ENCODE assay signal across 14 mouse cellular contexts in genomic region chr4:63391322-63391721, GRCm38 (mm10). TPM values are rescaled to one million over a fixed set of nuclear protein-coding genes. Genes with fewer than 3 reads are reported as not detected.
DNase-seq lines count a peak whose midpoint lies in the region; ATAC-seq and TF ChIP-seq lines count a peak whose summit lies in the region.
"Had no signal": no experiment of that assay in that cellular context is flagged by ENCODE, and none has a peak within 500 bp of the region (broad histone marks: within the 10 kb centered on the region; RNA-seq: fewer than 3 reads in every experiment).

No protein-coding gene starts in this region.

- no peak for TF ChIP-seq EP300 in stomach, postnatal 0 days (optimal IDR thresholded peaks at IDR 0.05)

- H3K36me3 ChIP-seq in intestine, embryonic 16.5 days (ENCODE audit: control insufficient read depth, insufficient read depth, low read length), result 0 out of 2 replicates have a peak, but pooled peaks cover 2% of the 10 kb centered on the region
- H3K36me3 ChIP-seq in intestine, postnatal 0 days (ENCODE audit: control insufficient read depth, insufficient read depth), result peaks cover 37% of the 10 kb centered on the region
- peaks cover 27% of the 10 kb centered on the region; the same call in 1 of the 2 replicates for H3K36me3 ChIP-seq in stomach, embryonic 14.5 days (ENCODE audit: control insufficient read depth, insufficient read depth, low read length)
- H3K36me3 ChIP-seq in stomach, postnatal 0 days (ENCODE audit: control insufficient read depth, insufficient read depth, low read length), result peaks cover 10% of the 10 kb centered on the region

- no peaks in the 10 kb centered on the region for H3K27me3 ChIP-seq in intestine, embryonic 16.5 days (replicated peaks; ENCODE audit: control insufficient read depth, insufficient read depth, low read length)
- H3K27me3 ChIP-seq in intestine, postnatal 0 days (replicated peaks; ENCODE audit: control insufficient read depth, insufficient read depth, low read length), result no peaks in the 10 kb centered on the region
- no peaks in the 10 kb centered on the region for H3K27me3 ChIP-seq in stomach, embryonic 14.5 days (ENCODE audit: control insufficient read depth, insufficient read depth, low read length)
- no peaks in the 10 kb centered on the region for H3K27me3 ChIP-seq in stomach, postnatal 0 days (ENCODE audit: control insufficient read depth, insufficient read depth, low read length)
- H3K27me3 ChIP-seq: forebrain, embryonic 15.5 days had no signal

- H3K27ac ChIP-seq in intestine, embryonic 16.5 days (ENCODE audit: low read length), result no peak overlapping the region
- no peak overlapping the region for H3K27ac ChIP-seq in intestine, postnatal 0 days (ENCODE audit: low read depth, low read length)
- H3K27ac ChIP-seq in stomach, embryonic 14.5 days (ENCODE audit: low read length), result no peak overlapping the region
- no peak overlapping the region for H3K27ac ChIP-seq in stomach, postnatal 0 days (replicated peaks)

- H3K9ac ChIP-seq in intestine, embryonic 16.5 days (ENCODE audit: low read depth, low read length), result no peak overlapping the region
- no peak overlapping the region for H3K9ac ChIP-seq in intestine, postnatal 0 days (ENCODE audit: low read depth, low read length)
- no peak overlapping the region for H3K9ac ChIP-seq in stomach, embryonic 14.5 days (replicated peaks; ENCODE audit: low read depth, low read length)
- no peak overlapping the region for H3K9ac ChIP-seq in stomach, postnatal 0 days (ENCODE audit: low read length)
- H3K9ac ChIP-seq: forebrain, embryonic 15.5 days had no signal

- no peak for TF ChIP-seq CTCF in intestine, postnatal 0 days (IDR thresholded peaks at IDR 0.05; ENCODE audit: low read depth)
- no peak for TF ChIP-seq CTCF in stomach, postnatal 0 days (IDR thresholded peaks at IDR 0.05; ENCODE audit: low read depth)

- no peak overlapping the region for H3K4me3 ChIP-seq in intestine, embryonic 16.5 days (ENCODE audit: low read length)
- no peak overlapping the region for H3K4me3 ChIP-seq in intestine, postnatal 0 days (ENCODE audit: low read depth, low read length)
- no peak overlapping the region for H3K4me3 ChIP-seq in stomach, embryonic 14.5 days (ENCODE audit: low read depth, low read length)
- no peak overlapping the region for H3K4me3 ChIP-seq in stomach, postnatal 0 days (ENCODE audit: low read depth, low read length)
- H3K4me3 ChIP-seq: forebrain, embryonic 15.5 days had no signal

- WGBS in intestine, embryonic 16.5 days, result 80% methylated on average over 6 of the region's 6 CpGs
- WGBS in intestine, postnatal 0 days, result 66% methylated on average over 6 of the region's 6 CpGs
- 76% methylated on average over 6 of the region's 6 CpGs for WGBS in stomach, embryonic 14.5 days
- WGBS in stomach, postnatal 0 days, result 77% methylated on average over 6 of the region's 6 CpGs

- H3K4me1 ChIP-seq in intestine, embryonic 16.5 days (ENCODE audit: control insufficient read depth, insufficient read depth, low read length), result peaks cover 2% of the 10 kb centered on the region; the same call in 1 of the 2 replicates
- no peaks in the 10 kb centered on the region for H3K4me1 ChIP-seq in intestine, postnatal 0 days (replicated peaks; ENCODE audit: control insufficient read depth, insufficient read depth, low read length)
- H3K4me1 ChIP-seq in stomach, embryonic 14.5 days (ENCODE audit: control insufficient read depth, insufficient read depth, low read length), result no peaks in the 10 kb centered on the region
- H3K4me1 ChIP-seq in stomach, postnatal 0 days (replicated peaks; ENCODE audit: control insufficient read depth, insufficient read depth), result no peaks in the 10 kb centered on the region

- no peaks in the 10 kb centered on the region for H3K9me3 ChIP-seq in intestine, embryonic 16.5 days (ENCODE audit: control insufficient read depth, low read length)
- H3K9me3 ChIP-seq in intestine, postnatal 0 days (ENCODE audit: control insufficient read depth), result no peaks in the 10 kb centered on the region
- H3K9me3 ChIP-seq in stomach, embryonic 14.5 days (ENCODE audit: control insufficient read depth, low read depth, low read length), result no peaks in the 10 kb centered on the region
- H3K9me3 ChIP-seq in stomach, postnatal 0 days (ENCODE audit: control insufficient read depth, low read length), result no peaks in the 10 kb centered on the region
- H3K9me3 ChIP-seq: forebrain, embryonic 15.5 days had no signal

- H3K4me2 ChIP-seq in intestine, embryonic 16.5 days (ENCODE audit: low read depth, low read length), result no peak overlapping the region
- no peak overlapping the region for H3K4me2 ChIP-seq in intestine, postnatal 0 days (replicated peaks; ENCODE audit: low read depth)
- H3K4me2 ChIP-seq in stomach, embryonic 14.5 days (replicated peaks; ENCODE audit: low read depth, low read length), result no peak overlapping the region
- H3K4me2 ChIP-seq in stomach, postnatal 0 days (replicated peaks; ENCODE audit: low read depth), result no peak overlapping the region
- H3K4me2 ChIP-seq: forebrain, embryonic 15.5 days; midbrain, embryonic 11.5 days had no signal

- DNase-seq in stomach, postnatal 0 days (ENCODE audit: low spot score), result no peak
- no peak for DNase-seq in cerebellum, postnatal 4 days (ENCODE audit: low spot score in 2 of 2)
- no peak for DNase-seq in right cerebral cortex, postnatal 4 days
- DNase-seq: gastrocnemius, postnatal 25 days; heart, postnatal 10 days; kidney, postnatal 25 days had no signal

- ATAC-seq in intestine, embryonic 16.5 days, result 0 out of 2 replicates have a peak, but pooled peaks have one; percentile 42
- ATAC-seq in intestine, postnatal 0 days, result no peak
- 0 out of 2 replicates have a peak, but pooled peaks have one; percentile 36 for ATAC-seq in stomach, embryonic 14.5 days (ENCODE audit: insufficient number of reproducible peaks, insufficient read depth, low FRiP score, low read depth)
- ATAC-seq in stomach, postnatal 0 days (ENCODE audit: low FRiP score, low TSS enrichment), result no peak
- ATAC-seq in megakaryocyte, adult 5-6 weeks (ENCODE audit: poor library complexity, severe bottlenecking), result peak; percentile 86
- no peak for ATAC-seq in erythroid progenitor cell, adult 5-6 weeks (replicated peaks; ENCODE audit: low FRiP score, poor library complexity, severe bottlenecking)
- ATAC-seq: forebrain, embryonic 15.5 days had no signal

RNA-seq across cellular contexts. Expression of gene Akna, which starts 11.8 kb away (rescaled TPM):
- polyA plus RNA-seq in intestine, embryonic 16.5 days (2015; fragmentation: Nextera tagmentation; extraction: Ambion mirVana), result 5.3 and 5.4 TPM in 2 replicates
- 1.4 and 1.6 TPM in 2 replicates for polyA plus RNA-seq in intestine, postnatal 0 days (2015; fragmentation: Nextera tagmentation; extraction: Ambion mirVana)
- polyA plus RNA-seq in stomach, embryonic 14.5 days (2014; fragmentation: Nextera tagmentation; extraction: Ambion mirVana), result 6.9 and 7.0 TPM in 2 replicates
- 2.0 and 2.2 TPM in 2 replicates for polyA plus RNA-seq in stomach, postnatal 0 days (2015; fragmentation: Nextera tagmentation; extraction: Ambion mirVana)
- total RNA-seq in megakaryocyte, adult 5-6 weeks (2015), result 84.6 and 91.2 TPM in 2 replicates
- 43.5 and 56.7 TPM in 2 replicates for total RNA-seq in megakaryocyte, adult 5-6 weeks (2017)
- 18.7 and 26.4 TPM in 2 replicates for total RNA-seq in erythroid progenitor cell, adult 5-6 weeks (2015; ENCODE audit: low replicate concordance)
- total RNA-seq in erythroid progenitor cell, adult 5-6 weeks (2017; ENCODE audit: low replicate concordance), result 12.0 and 13.1 TPM in 2 replicates

RNA-seq across cellular contexts. Expression of gene Orm2, which starts 29.1 kb away (rescaled TPM):
- polyA plus RNA-seq in intestine, embryonic 16.5 days (2015; fragmentation: Nextera tagmentation; extraction: Ambion mirVana), result not detected in 2 replicates
- not detected in 2 replicates for polyA plus RNA-seq in intestine, postnatal 0 days (2015; fragmentation: Nextera tagmentation; extraction: Ambion mirVana)
- polyA plus RNA-seq in stomach, embryonic 14.5 days (2014; fragmentation: Nextera tagmentation; extraction: Ambion mirVana), result not detected in 2 replicates
- polyA plus RNA-seq in stomach, postnatal 0 days (2015; fragmentation: Nextera tagmentation; extraction: Ambion mirVana), result not detected in 2 replicates
- total RNA-seq in megakaryocyte, adult 5-6 weeks (2015), result not detected in 2 replicates
- total RNA-seq in megakaryocyte, adult 5-6 weeks (2017), result not detected in 2 replicates
- total RNA-seq in erythroid progenitor cell, adult 5-6 weeks (2015; ENCODE audit: low replicate concordance), result not detected in 2 replicates
- total RNA-seq in erythroid progenitor cell, adult 5-6 weeks (2017; ENCODE audit: low replicate concordance), result not detected in 2 replicates
- total RNA-seq: heart, postnatal 10 days; left cerebral cortex, postnatal 25 days had no signal
- polyA plus RNA-seq: forebrain, embryonic 15.5 days; midbrain, embryonic 11.5 days had no signal

RNA-seq across cellular contexts. Expression of gene Orm3, which starts 35.4 kb away (rescaled TPM):
- not detected in 2 replicates for polyA plus RNA-seq in intestine, embryonic 16.5 days (2015; fragmentation: Nextera tagmentation; extraction: Ambion mirVana)
- polyA plus RNA-seq in intestine, postnatal 0 days (2015; fragmentation: Nextera tagmentation; extraction: Ambion mirVana), result not detected in 2 replicates
- not detected in 2 replicates for polyA plus RNA-seq in stomach, embryonic 14.5 days (2014; fragmentation: Nextera tagmentation; extraction: Ambion mirVana)
- polyA plus RNA-seq in stomach, postnatal 0 days (2015; fragmentation: Nextera tagmentation; extraction: Ambion mirVana), result not detected in 2 replicates
- total RNA-seq in megakaryocyte, adult 5-6 weeks (2015), result not detected in 2 replicates
- not detected in 2 replicates for total RNA-seq in megakaryocyte, adult 5-6 weeks (2017)
- not detected in 2 replicates for total RNA-seq in erythroid progenitor cell, adult 5-6 weeks (2015; ENCODE audit: low replicate concordance)
- total RNA-seq in erythroid progenitor cell, adult 5-6 weeks (2017; ENCODE audit: low replicate concordance), result not detected in 2 replicates
- total RNA-seq: left cerebral cortex, postnatal 25 days had no signal
- polyA plus RNA-seq: forebrain, embryonic 15.5 days; midbrain, embryonic 11.5 days had no signal

RNA-seq across cellular contexts. Expression of gene Orm1, which starts 47.0 kb away (rescaled TPM):
- polyA plus RNA-seq in intestine, embryonic 16.5 days (2015; fragmentation: Nextera tagmentation; extraction: Ambion mirVana), result not detected in 2 replicates
- not detected in 2 replicates for polyA plus RNA-seq in intestine, postnatal 0 days (2015; fragmentation: Nextera tagmentation; extraction: Ambion mirVana)
- polyA plus RNA-seq in stomach, embryonic 14.5 days (2014; fragmentation: Nextera tagmentation; extraction: Ambion mirVana), result not detected in 2 replicates
- polyA plus RNA-seq in stomach, postnatal 0 days (2015; fragmentation: Nextera tagmentation; extraction: Ambion mirVana), result 16.3 and 17.4 TPM in 2 replicates
- total RNA-seq in megakaryocyte, adult 5-6 weeks (2015), result 18.3 and 25.9 TPM in 2 replicates
- 28.3 and 30.2 TPM in 2 replicates for total RNA-seq in megakaryocyte, adult 5-6 weeks (2017)
- total RNA-seq in erythroid progenitor cell, adult 5-6 weeks (2015; ENCODE audit: low replicate concordance), result 16.6 and 43.6 TPM in 2 replicates
- 5.5 and 23.5 TPM in 2 replicates for total RNA-seq in erythroid progenitor cell, adult 5-6 weeks (2017; ENCODE audit: low replicate concordance)
- total RNA-seq: left cerebral cortex, postnatal 25 days had no signal
- polyA plus RNA-seq: forebrain, embryonic 15.5 days; midbrain, embryonic 11.5 days had no signal

Comparison
In these comparisons a context has a peak if more than half of its experiments do, and no peak if none do; other contexts are left out.
1. ATAC-seq: peak in intestine, embryonic 16.5 days (single experiment), stomach, embryonic 14.5 days (single experiment) and megakaryocyte, adult 5-6 weeks (single experiment); none in intestine, postnatal 0 days (single experiment), stomach, postnatal 0 days (single experiment) and erythroid progenitor cell, adult 5-6 weeks (single experiment).